Comparison of ENCODE assay signal across 11 mouse cellular contexts in genomic region chr3:121724553-121724952, GRCm38 (mm10). TPM values are rescaled to one million over a fixed set of nuclear protein-coding genes. Genes with fewer than 3 reads are reported as not detected.
A peak's percentile ranks its signal among the peaks of the same experiment; 100 is the strongest.
DNase-seq lines count a peak whose midpoint lies in the region; ATAC-seq lines count a peak whose summit lies in the region.
"Had no signal": no experiment of that assay in that cellular context is flagged by ENCODE, and none has a peak within 500 bp of the region (broad histone marks: within the 10 kb centered on the region; RNA-seq: fewer than 3 reads in every experiment).

No protein-coding gene starts in this region.

- no peaks in the 10 kb centered on the region for H3K9me3 ChIP-seq in kidney, embryonic 15.5 days (replicated peaks)
- H3K9me3 ChIP-seq in embryonic facial prominence, embryonic 13.5 days, result no peaks in the 10 kb centered on the region
- no peaks in the 10 kb centered on the region for H3K9me3 ChIP-seq in hindbrain, embryonic 14.5 days (ENCODE audit: control insufficient read depth, low read length)
- no peaks in the 10 kb centered on the region for H3K9me3 ChIP-seq in neural tube, embryonic 12.5 days

- H3K4me1 ChIP-seq in kidney, embryonic 15.5 days, result peaks cover 26% of the 10 kb centered on the region
- H3K4me1 ChIP-seq in embryonic facial prominence, embryonic 13.5 days, result peaks cover 26% of the 10 kb centered on the region
- H3K4me1 ChIP-seq in hindbrain, embryonic 14.5 days (replicated peaks; ENCODE audit: control insufficient read depth, insufficient read depth, low read length), result peaks cover 11% of the 10 kb centered on the region; the same call in 1 of the 2 replicates
- peaks cover 22% of the 10 kb centered on the region for H3K4me1 ChIP-seq in neural tube, embryonic 12.5 days

- H3K27ac ChIP-seq in kidney, embryonic 15.5 days, result no peak overlapping the region
- H3K27ac ChIP-seq in embryonic facial prominence, embryonic 13.5 days, result no peak overlapping the region
- no peak overlapping the region for H3K27ac ChIP-seq in hindbrain, embryonic 14.5 days
- H3K27ac ChIP-seq in neural tube, embryonic 12.5 days, result no peak overlapping the region

- H3K36me3 ChIP-seq in kidney, embryonic 15.5 days, result no peaks in the 10 kb centered on the region
- H3K36me3 ChIP-seq in embryonic facial prominence, embryonic 13.5 days, result no peaks in the 10 kb centered on the region
- H3K36me3 ChIP-seq in hindbrain, embryonic 14.5 days (replicated peaks; ENCODE audit: control insufficient read depth, insufficient read depth), result no peaks in the 10 kb centered on the region
- H3K36me3 ChIP-seq in neural tube, embryonic 12.5 days, result peaks cover 2% of the 10 kb centered on the region; the same call in 1 of the 2 replicates

- no peak for DNase-seq in kidney, postnatal 36 days
- no peak for DNase-seq in hindbrain, embryonic 14.5 days (ENCODE audit: low spot score)
- DNase-seq in cerebellum, postnatal 4 days (ENCODE audit: low spot score in 2 of 2), result no peak
- DNase-seq: liver; thymus, postnatal 14 days had no signal

- H3K9ac ChIP-seq in kidney, embryonic 15.5 days, result no peak overlapping the region; the same call in 1 of the 2 replicates
- H3K9ac ChIP-seq in embryonic facial prominence, embryonic 13.5 days, result no peak overlapping the region
- peak overlapping the region; percentile 59; the same call in 1 of the 2 replicates for H3K9ac ChIP-seq in hindbrain, embryonic 14.5 days
- 0 out of 2 replicates have a peak overlapping the region, but pooled peaks have one; percentile 26 for H3K9ac ChIP-seq in neural tube, embryonic 12.5 days

- 21% methylated on average over 12 of the region's 12 CpGs for WGBS in kidney, embryonic 15.5 days
- 34% methylated on average over 12 of the region's 12 CpGs for WGBS in embryonic facial prominence, embryonic 13.5 days
- 50% methylated on average over 12 of the region's 12 CpGs for WGBS in hindbrain, embryonic 14.5 days
- 30% methylated on average over 12 of the region's 12 CpGs for WGBS in neural tube, embryonic 12.5 days

- ATAC-seq in kidney, embryonic 15.5 days (replicated peaks; ENCODE audit: low FRiP score), result no peak
- no peak for ATAC-seq in embryonic facial prominence, embryonic 13.5 days (ENCODE audit: insufficient number of reproducible peaks, insufficient read depth, low FRiP score, low TSS enrichment, low read depth)
- no peak for ATAC-seq in hindbrain, embryonic 14.5 days (ENCODE audit: low FRiP score)
- no peak for ATAC-seq in neural tube, embryonic 12.5 days (ENCODE audit: low FRiP score, low read depth)
- ATAC-seq in erythroblast, adult 5-6 weeks (replicated peaks; ENCODE audit: low FRiP score, poor library complexity, severe bottlenecking), result no peak
- no peak for ATAC-seq in activated CD4-positive, CD25-positive, alpha-beta regulatory T cell, adult 4 months

- peaks cover 8% of the 10 kb centered on the region; the same call in 1 of the 2 replicates for H3K27me3 ChIP-seq in kidney, embryonic 15.5 days
- peaks cover 15% of the 10 kb centered on the region for H3K27me3 ChIP-seq in embryonic facial prominence, embryonic 13.5 days
- 0 out of 2 replicates have a peak, but pooled peaks cover 3% of the 10 kb centered on the region for H3K27me3 ChIP-seq in hindbrain, embryonic 14.5 days (ENCODE audit: control insufficient read depth, insufficient read depth, low read length)
- H3K27me3 ChIP-seq in neural tube, embryonic 12.5 days (replicated peaks), result peaks cover 3% of the 10 kb centered on the region; the same call in 1 of the 2 replicates

- H3K4me3 ChIP-seq in kidney, embryonic 15.5 days (replicated peaks), result peak overlapping the region; percentile 75
- H3K4me3 ChIP-seq in embryonic facial prominence, embryonic 13.5 days, result peak overlapping the region; percentile 67
- H3K4me3 ChIP-seq in hindbrain, embryonic 14.5 days (replicated peaks; ENCODE audit: low read length), result peak overlapping the region; percentile 61
- peak overlapping the region; percentile 56 for H3K4me3 ChIP-seq in neural tube, embryonic 12.5 days

- peak overlapping the region; percentile 87 for H3K4me2 ChIP-seq in kidney, embryonic 15.5 days
- peak overlapping the region; percentile 85 for H3K4me2 ChIP-seq in embryonic facial prominence, embryonic 13.5 days
- peak overlapping the region; percentile 81 for H3K4me2 ChIP-seq in hindbrain, embryonic 14.5 days (replicated peaks)
- H3K4me2 ChIP-seq in neural tube, embryonic 12.5 days (replicated peaks), result peak overlapping the region; percentile 86

RNA-seq across cellular contexts. Expression of gene F3, which starts 1.2 kb away (rescaled TPM):
- polyA plus RNA-seq in kidney, embryonic 15.5 days (2015; fragmentation: Nextera tagmentation; extraction: Ambion mirVana), result 16.7 and 17.4 TPM in 2 replicates
- polyA plus RNA-seq in embryonic facial prominence, embryonic 13.5 days (2015; fragmentation: Nextera tagmentation; extraction: Ambion mirVana), result 15.6 and 21.2 TPM in 2 replicates
- polyA plus RNA-seq in hindbrain, embryonic 14.5 days (2014; fragmentation: Nextera tagmentation; extraction: Ambion mirVana), result 6.5 and 8.2 TPM in 2 replicates
- 6.9 and 7.0 TPM in 2 replicates for polyA plus RNA-seq in neural tube, embryonic 12.5 days (2016; fragmentation: Nextera tagmentation; extraction: Ambion mirVana)
- total RNA-seq in erythroblast, adult 5-6 weeks (2015; ENCODE audit: low replicate concordance), result not detected in 2 replicates
- total RNA-seq in erythroblast, adult 5-6 weeks (2017; ENCODE audit: low replicate concordance), result 0.98 TPM in 1 of 2 replicates, not detected in the other
- polyA plus RNA-seq in activated CD4-positive, CD25-positive, alpha-beta regulatory T cell, adult 4 months (2017; shearing (Covaris generic)), result not detected

RNA-seq across cellular contexts. Expression of gene 4930432M17Rik, which starts 54.0 kb away (rescaled TPM):
- not detected in 2 replicates for polyA plus RNA-seq in kidney, embryonic 15.5 days (2015; fragmentation: Nextera tagmentation; extraction: Ambion mirVana)
- polyA plus RNA-seq in embryonic facial prominence, embryonic 13.5 days (2015; fragmentation: Nextera tagmentation; extraction: Ambion mirVana), result not detected in 2 replicates
- polyA plus RNA-seq in hindbrain, embryonic 14.5 days (2014; fragmentation: Nextera tagmentation; extraction: Ambion mirVana), result not detected in 2 replicates
- polyA plus RNA-seq in neural tube, embryonic 12.5 days (2016; fragmentation: Nextera tagmentation; extraction: Ambion mirVana), result not detected in 2 replicates
- not detected in 2 replicates for total RNA-seq in erythroblast, adult 5-6 weeks (2015; ENCODE audit: low replicate concordance)
- not detected in 2 replicates for total RNA-seq in erythroblast, adult 5-6 weeks (2017; ENCODE audit: low replicate concordance)
- polyA plus RNA-seq in activated CD4-positive, CD25-positive, alpha-beta regulatory T cell, adult 4 months (2017; shearing (Covaris generic)), result not detected
- total RNA-seq: neutrophil, adult 5-6 weeks had no signal

Comparison
In these comparisons a context has a peak if more than half of its experiments do, and no peak if none do; other contexts are left out.
1. H3K9ac ChIP-seq: peak in hindbrain, embryonic 14.5 days (single experiment) and neural tube, embryonic 12.5 days (single experiment); none in kidney, embryonic 15.5 days (single experiment) and embryonic facial prominence, embryonic 13.5 days (single experiment).
2. Peak in every context shown above with its lines, with median percentiles within 50 percentile points of each other: H3K4me2 ChIP-seq and H3K4me3 ChIP-seq.